Mouse (Mus musculus) cerebellum, adult (tissue): ENCODE results near the gene Fut1.
"Not testable (repeated sequence)": the region's sequence is repeated elsewhere in the genome, so short reads cannot be mapped to it uniquely, and the experiment has no call there.

Experiments
- ATAC-seq: cut with Nextera tagmentation; 2 replicates; pipeline ENCODE4 v1.9.2; 2017; ENCODE audit warnings: mild to moderate bottlenecking, moderate library complexity, mixed read lengths; ENCODE audit not compliant: insufficient number of reproducible peaks, low FRiP score, low TSS enrichment

Gene Fut1

GRCm38 (mm10) chr7:45638623-45639401, 21.7 kb downstream of the Fut1 start:
- ATAC-seq = peak; percentile 80

DNA sequence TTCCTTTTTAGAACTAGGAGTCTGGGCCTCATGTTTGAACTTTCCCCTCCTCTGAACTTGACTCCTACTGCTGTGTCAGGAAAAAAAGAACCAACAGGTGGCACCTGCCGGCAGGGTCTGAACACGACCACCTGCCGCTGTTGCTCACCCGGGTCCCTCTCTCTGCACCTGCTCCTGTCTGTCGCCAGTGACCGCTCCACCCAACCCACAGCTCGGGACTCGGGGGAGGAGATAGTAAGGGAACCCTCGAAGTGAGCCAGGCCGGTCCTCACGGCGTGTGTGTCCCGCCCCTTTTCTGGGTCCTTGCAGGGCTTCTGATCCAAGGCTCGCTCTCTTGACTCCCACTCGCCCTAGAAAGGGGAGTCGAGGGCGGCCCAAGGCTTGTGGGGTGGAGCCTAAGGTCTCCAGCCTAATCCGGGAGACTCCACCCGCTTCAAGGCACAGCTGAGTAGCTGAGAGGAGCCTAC, 22.5 kb downstream of the Fut1 start, which contains the start of gene Mamstr:
TSS of gene Mamstr (plus strand) at position 417 of the 467 bp plus-strand sequence.
- no peak for ATAC-seq

DNA sequence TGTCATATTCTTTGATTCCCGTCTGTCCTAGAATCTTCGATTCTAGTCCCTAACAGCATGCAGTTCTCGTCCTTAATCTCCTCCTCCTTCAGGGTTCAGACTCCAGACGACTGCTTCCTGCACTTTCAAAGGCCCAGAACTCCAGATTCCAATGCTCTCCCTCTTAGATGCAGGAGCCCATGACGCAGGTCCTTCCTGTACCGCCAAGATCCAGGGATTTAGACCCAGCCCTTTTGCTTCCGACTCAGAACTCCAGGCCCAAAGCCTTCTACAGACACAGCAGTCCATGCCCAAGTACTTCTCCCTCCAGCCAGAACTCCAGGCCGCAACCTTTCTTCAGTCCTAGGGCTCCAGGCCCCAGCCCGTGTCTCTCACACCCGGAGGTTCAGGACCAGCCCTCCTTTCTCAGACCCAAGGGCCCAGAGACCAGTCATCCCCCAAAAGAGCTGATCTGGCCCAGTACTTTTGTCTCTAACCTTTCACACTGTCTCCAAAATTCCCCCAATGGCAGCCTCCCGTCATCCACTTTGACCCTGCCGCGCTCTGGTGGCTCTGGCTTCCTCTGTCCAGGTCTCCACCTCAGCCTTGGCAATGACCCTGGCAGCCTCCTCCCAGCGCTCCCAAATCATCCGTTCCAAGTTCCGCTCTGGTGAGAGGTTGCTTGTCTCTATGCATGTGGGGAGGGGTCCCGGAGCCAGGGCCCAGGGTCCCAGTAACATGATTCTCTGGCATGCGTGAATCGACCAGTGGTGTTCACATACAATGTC, 23.3 kb downstream of the Fut1 start:
- ATAC-seq = no peak

- ATAC-seq = no peak
Measured at GRCm38 (mm10) chr7:45641391-45642040, 24.4 kb downstream of the Fut1 start.

DNA sequence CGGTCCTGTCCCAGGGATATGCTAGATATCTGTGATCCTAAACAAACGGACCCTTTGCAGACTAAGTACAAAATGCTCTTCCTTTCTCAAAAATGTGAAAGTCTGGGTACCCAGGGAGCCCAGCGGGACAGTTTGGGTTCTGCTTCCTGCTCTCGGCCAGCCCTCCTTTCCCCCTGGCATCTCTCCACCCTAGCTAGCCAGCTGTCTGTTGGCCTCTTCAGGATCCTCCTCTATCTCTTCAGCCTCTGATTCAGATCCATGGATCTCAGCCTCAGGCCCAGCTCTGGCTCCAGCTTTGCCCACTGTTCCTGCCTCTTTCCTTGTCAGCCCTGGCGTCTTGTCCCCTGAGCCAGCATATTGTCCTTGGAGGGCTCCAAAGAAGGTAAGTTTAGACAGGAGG, 25.0 kb downstream of the Fut1 start:
- no peak for ATAC-seq

- no peak for ATAC-seq
Measured at GRCm38 (mm10) chr7:45642503-45643255, 25.6 kb downstream of the Fut1 start.

DNA sequence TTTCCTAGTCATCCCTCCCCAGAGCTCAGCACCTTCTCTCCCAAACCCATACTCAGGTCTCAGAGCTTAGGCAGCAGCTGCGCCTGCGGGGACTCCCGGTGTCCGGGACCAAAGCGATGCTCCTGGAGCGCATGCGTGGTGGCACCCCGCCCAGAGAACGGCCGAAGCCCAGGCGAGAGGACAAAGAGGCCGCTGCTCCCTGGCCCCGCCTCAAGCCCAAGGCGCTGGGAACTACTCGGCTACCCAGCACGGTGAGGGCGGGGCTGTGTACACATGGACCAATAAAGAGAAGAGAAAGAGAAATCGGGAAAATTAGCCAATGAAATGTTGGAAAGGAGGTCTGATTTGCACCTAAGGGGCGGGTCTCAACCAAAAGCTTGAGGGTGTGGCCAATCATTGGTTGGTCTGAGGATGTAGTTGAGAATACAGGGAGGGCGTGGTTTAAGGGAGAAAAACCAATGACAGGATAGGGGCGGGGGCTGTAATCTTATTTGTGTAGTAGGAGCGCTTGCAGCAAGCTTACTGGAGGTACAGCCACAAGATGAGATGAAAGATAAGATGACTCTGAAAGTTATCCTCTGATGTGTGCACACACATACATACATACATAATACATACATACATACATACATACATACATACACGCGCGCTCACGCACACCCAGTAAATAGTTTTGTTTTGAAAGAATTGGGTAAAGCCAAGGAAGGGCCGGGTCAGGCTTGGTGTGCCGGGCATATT, 26.5 kb downstream of the Fut1 start:
- ATAC-seq = peak; percentile 82

DNA sequence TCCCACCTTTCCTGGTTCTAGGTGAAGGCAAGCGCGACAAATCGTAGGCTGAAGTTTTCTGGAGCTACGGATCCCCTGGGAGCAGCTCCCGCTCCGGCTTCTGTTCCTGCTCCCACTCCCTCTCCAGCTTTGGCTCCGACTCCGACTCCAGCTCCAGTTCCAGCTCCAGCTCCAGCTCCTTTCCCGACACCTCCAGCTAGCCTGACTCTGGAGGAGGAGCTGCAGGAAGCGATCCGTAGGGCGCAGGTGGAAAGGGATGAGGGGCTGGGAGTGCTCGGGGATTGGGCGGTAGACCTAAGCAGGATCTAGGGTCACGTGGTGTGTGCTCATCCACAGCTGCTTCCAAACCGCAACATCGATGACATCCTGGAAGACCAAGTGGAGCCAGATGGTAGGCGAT, 27.1 kb downstream of the Fut1 start:
- no peak for ATAC-seq

GRCm38 (mm10) chr7:45644872-45645590, 27.9 kb downstream of the Fut1 start:
- no peak for ATAC-seq

- ATAC-seq = no peak
Measured at GRCm38 (mm10) chr7:45645591-45645971, 28.5 kb downstream of the Fut1 start.

DNA sequence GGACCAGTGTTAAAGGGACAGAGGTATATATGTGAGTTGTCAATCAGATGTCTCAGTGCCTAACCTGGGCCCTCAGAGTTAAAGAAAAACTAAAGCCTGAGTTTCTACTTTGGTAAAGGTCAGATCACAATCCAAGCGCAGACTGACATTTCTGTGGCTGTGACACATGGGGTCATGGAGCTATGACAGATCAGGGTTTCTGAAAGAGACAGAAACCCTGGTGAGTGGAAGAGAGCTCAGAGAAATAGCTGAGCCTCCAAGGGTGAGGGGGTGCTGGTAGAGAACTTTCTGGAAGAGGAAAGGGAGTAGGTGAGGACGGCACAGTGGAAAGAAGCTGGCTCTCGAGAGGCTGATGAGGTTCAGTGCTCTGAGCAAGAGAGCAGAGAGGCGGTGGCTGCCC, 29.6 kb downstream of the Fut1 start:
- ATAC-seq = no peak

DNA sequence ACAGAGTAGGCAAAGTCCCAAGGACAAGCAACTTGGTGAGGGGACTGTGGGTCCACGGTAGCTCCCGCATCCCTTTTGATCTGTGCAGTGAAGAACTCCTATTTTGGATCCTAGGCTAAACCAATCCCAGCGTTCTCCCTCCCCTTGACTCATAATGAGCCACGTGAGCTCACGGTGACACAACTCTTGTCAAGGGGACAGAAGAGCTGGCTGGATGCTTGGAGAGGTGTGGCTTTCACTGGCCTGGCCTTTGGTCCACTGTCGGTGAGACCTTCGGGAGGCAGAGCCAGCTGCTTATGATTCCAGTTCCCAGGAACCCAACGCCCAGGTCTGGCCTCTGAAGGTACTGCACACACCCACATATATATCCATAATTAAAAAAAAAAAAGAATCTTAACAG, 32.3 kb downstream of the Fut1 start:
- ATAC-seq = no peak

- ATAC-seq = not testable (repeated sequence)
Measured at GRCm38 (mm10) chr7:45650484-45650883, 33.4 kb downstream of the Fut1 start.

DNA sequence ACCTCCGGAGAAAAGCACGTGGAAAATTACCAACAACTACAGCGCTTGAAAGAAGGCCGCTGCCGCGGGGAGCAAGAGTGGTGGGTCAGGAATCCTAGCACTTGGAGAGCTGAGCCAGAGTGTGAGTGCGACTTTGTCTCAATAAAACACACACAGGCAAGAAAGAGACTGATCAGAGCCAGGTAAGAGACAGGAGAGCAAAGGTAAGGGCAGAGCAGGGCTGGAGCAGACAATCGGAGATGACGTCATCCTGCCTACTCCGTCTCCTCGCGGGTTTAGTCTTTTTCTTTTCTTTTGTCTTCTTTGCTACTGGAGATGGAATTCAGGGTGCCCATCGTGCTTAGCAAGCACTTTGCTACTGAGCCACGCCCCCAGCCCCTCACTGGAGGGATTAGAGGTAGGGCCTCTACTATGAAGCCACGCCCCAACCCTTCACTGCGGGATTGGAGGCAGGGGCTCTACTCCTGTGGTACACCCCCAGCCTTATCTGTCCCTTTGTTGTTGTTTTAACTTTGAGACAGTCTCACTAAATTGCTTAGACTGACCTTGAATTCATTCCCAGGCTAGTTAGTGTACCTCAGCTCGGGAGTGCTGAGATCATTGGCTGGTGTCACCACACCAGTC, 37.4 kb downstream of the Fut1 start:
- ATAC-seq = no peak

- ATAC-seq = no peak
Measured at GRCm38 (mm10) chr7:45660746-45661478, 43.8 kb downstream of the Fut1 start.

GRCm38 (mm10) chr7:45661702-45662101, 44.6 kb downstream of the Fut1 start:
- ATAC-seq = not testable (repeated sequence)

DNA sequence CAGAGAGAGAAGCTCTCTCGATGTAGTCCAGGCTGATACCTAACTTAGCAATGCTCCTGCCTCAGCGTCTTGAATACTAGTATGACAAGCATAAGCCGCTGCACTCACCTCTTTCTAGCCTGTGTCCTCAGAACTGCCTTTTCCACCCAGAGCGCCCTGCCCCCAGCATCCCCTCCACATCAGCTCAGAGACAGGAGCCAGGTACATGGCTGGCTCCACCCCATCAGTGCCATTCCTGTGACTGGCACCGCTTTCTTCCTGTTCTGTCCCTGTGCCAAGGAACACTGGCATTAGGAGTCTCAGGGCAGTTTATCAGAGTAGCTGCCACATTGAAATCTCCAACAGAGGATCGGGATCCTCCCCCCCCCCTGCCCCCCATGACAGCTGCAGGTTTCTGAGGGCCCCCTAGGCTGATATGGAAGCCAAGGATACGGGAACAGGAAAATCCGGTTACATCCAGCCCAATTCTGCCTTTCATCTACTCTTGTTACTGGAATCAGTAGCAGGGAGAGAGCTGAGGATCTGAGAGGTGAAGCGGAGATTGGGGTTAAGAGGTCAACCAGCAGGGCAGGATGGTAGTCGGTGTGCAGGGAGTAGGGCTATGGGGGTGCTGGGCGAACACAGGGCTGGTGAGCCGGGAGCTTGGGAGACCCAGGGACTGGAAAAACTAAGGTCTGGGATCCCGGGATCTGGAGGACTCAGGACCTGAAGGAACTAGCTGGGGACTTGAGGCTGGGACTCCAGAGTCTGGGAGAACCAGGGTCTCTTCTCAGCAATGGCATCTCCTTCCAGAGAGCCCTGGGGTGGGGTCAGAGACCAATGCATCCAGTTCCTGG, 48.4 kb downstream of the Fut1 start:
- ATAC-seq = no peak
